Mouse (Mus musculus) limb, embryonic 15.5 days (tissue): Measurements from ENCODE around the gene Tomm40. TPM values are rescaled to one million over a fixed set of nuclear protein-coding genes. Genes with fewer than 3 reads are reported as not detected.

ENCODE experiments used
- ATAC-seq: fragments of 200-750 bp; cut with Nextera tagmentation; 2 replicates; pipeline ENCODE4 v1.8.0; 2017; ENCODE audit warnings: low read depth, moderate TSS enrichment; ENCODE audit not compliant: insufficient number of reproducible peaks, low FRiP score, low TSS enrichment
- H3K27ac ChIP-seq: fragments of 300-500 bp; sonication (generic); 2 replicates; pipeline ENCODE4 v1.5.1; 2015; ENCODE audit warnings: moderate library complexity, mild to moderate bottlenecking, inconsistent platforms
- H3K27me3 ChIP-seq: fragments of 300-500 bp; sonication (generic); 2 replicates; pipeline ENCODE4 v1.6.1; 2015; ENCODE audit warnings: inconsistent platforms
- H3K36me3 ChIP-seq: fragments of 300-500 bp; sonication (generic); 2 replicates; pipeline ENCODE4 v1.6.1; 2015; ENCODE audit warnings: inconsistent platforms
- H3K4me1 ChIP-seq: fragments of 300-500 bp; sonication (generic); 2 replicates; pipeline ENCODE4 v1.6.1; 2015; ENCODE audit warnings: inconsistent platforms
- H3K4me2 ChIP-seq: fragments of 300-500 bp; sonication (generic); 2 replicates; pipeline ENCODE4 v1.6.1; 2015; ENCODE audit warnings: mild to moderate bottlenecking, inconsistent platforms
- H3K4me3 ChIP-seq: fragments of 300-500 bp; sonication (generic); 2 replicates; pipeline ENCODE4 v1.5.1; 2015; ENCODE audit warnings: mild to moderate bottlenecking, inconsistent platforms
- H3K9ac ChIP-seq: fragments of 300-500 bp; sonication (generic); 2 replicates; pipeline ENCODE4 v1.6.1; 2015; ENCODE audit warnings: inconsistent platforms
- H3K9me3 ChIP-seq: fragments of 300-500 bp; sonication (generic); 2 replicates; pipeline ENCODE4 v1.6.1; 2016; ENCODE audit warnings: inconsistent platforms
- WGBS: fragments of 180-500 bp; shearing (Covaris S2); methylation state at CpG from one replicate; pipeline ENCODE4 v1.1.7; 2015; 5-methylcytosine and 5-hydroxymethylcytosine counted together
- polyA plus RNA-seq: library from polyadenylated mRNA; unstranded; fragments of >200 nt; fragmentation: Nextera tagmentation; extraction: Ambion mirVana; gene quantifications from 2 replicates; pipeline ENCODE4 v1.2.1, GENCODE M21; 2015

Gene Tomm40
- polyA plus RNA-seq, 1 experiment from 2014 or later = 129 TPM

DNA sequence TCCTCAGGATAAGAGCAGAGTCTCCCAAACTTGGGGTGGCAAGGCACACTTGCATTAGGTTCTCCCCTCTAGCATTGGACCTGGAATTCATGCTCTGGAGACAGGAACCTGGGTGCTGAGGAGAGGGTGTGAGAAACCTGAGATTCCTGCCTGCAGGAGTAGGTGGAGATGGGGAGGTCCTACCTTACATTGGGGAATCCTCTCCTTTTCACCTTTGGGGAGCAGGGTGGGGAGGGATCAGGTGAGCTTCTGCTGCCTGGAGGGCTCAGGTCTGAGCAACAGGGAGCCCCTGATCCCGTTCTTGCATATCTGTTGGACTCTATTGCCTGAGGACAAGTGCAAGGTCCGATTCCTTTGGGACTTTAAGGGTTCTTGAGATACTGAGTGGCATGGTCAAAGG, 1.6 kb upstream of the Tomm40 start:
- Histone ChIP-seq H3K4me3 (no peak overlapping the region; the same call in 1 of the 2 replicates), H3K9me3 (peaks cover 14% of the 10 kb centered on the region; the same call in 1 of the 2 replicates), H3K36me3 (peaks cover 58% of the 10 kb centered on the region), H3K4me1 (peaks cover 24% of the 10 kb centered on the region), H3K4me2 (peak overlapping the region; percentile 68), H3K27ac (peak overlapping the region; percentile 85; the same call in 1 of the 2 replicates), H3K9ac (no peak overlapping the region), H3K27me3 (no peaks in the 10 kb centered on the region)
- ATAC-seq = no peak
- 74% methylated on average over 2 of the region's 2 CpGs for WGBS

DNA sequence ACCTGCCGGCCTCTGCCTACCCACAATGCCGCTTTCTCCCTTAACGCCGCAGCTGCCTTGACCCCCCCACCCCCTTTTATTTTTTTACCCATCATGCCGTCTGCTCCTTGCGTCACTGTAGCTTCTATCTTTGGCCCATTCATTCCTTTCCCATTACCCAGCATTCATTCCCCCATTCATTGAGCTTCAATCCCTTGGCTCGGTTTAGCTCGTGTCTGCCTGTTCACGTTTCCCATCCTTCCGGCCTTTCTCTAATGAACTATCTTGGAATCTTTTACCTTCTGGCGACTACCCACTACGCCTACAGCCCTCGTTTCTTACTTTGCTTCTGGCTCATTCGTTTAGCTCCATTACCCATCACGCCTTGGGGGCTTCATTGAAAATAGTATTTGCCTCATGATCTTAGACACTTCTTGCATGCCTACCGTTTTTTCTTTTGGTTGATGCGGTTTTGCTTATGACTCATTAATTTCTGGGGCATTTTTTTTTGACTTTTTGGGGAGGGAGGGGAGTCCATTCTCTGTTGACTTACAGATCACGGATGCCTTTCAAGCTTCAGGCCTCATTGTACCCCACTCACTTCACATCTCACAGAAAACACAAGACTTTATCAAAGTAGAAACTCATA, 931 bp upstream of the Tomm40 start:
- 5% methylated on average over 18 of the region's 18 CpGs for WGBS

DNA sequence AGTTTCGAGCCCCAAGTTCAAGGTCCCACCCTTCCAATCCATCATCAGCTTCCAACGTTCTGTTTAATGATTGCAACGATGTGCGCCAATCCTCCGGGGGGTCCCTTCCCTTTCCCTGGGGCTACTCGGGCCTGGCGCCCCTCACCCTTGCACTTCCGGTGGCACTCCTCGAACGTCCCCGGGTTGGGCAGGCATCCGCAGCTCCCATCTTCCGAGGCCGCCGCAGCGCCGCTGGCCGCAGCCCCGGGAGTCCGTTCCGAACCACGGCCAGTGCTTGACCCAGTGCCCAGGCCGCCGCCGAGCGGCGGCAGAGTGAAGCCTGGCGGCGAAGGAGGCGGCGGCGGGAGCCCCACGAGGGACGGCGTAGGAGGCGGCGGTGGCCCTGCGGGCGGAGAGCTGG, 402 bp downstream of the Tomm40 start:
- H3K9ac ChIP-seq = peak overlapping the region; percentile 95
- H3K36me3 ChIP-seq = peaks cover 54% of the 10 kb centered on the region
- under 1% methylated on average over 39 of the region's 39 CpGs for WGBS
- H3K4me3 ChIP-seq = peak overlapping the region; percentile 100
- no peaks in the 10 kb centered on the region for H3K9me3 ChIP-seq
- H3K4me2 ChIP-seq = peak overlapping the region; percentile 87
- no peaks in the 10 kb centered on the region for H3K27me3 ChIP-seq
- peaks cover 24% of the 10 kb centered on the region for H3K4me1 ChIP-seq
- no peak for ATAC-seq
- peak overlapping the region; percentile 62 for H3K27ac ChIP-seq

More for the DNA sequence above, 931 bp upstream of the Tomm40 start:
- H3K4me3 ChIP-seq = peak overlapping the region; percentile 100
- H3K4me2 ChIP-seq = peak overlapping the region; percentile 68
- no peaks in the 10 kb centered on the region for H3K27me3 ChIP-seq
- peak overlapping the region; percentile 85 for H3K27ac ChIP-seq
- H3K9me3 ChIP-seq = peaks cover 8% of the 10 kb centered on the region; the same call in 1 of the 2 replicates
- no peak for ATAC-seq
- H3K36me3 ChIP-seq = peaks cover 58% of the 10 kb centered on the region
- H3K4me1 ChIP-seq = peaks cover 24% of the 10 kb centered on the region
- H3K9ac ChIP-seq = peak overlapping the region; percentile 28; the same call in 1 of the 2 replicates

DNA sequence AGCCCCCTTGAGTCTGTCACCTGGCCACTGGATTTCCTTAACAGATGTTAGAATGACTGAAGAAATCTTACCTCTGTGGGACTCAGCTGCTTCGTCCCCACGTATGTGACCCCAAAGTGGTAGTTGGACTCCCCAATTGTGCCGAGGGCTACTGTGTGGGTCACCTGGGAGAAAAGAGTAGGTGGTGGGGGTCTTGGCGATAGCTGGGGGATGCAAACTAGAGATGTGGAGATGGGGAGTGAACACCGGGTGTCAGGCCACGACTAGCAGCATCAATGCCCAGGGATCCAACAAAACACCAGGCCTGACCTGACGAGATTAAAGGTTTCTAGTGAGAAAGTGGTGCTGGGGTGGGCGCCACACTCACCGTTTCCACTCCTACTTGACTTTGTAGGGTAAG, 1.6 kb downstream of the Tomm40 start:
- no peaks in the 10 kb centered on the region for H3K9me3 ChIP-seq
- ATAC-seq = no peak
- no peak overlapping the region for H3K4me2 ChIP-seq
- no peak overlapping the region for H3K27ac ChIP-seq
- whole genome bisulfite sequencing = 87% methylated on average over 9 of the region's 9 CpGs
- no peak overlapping the region for H3K4me3 ChIP-seq
- H3K36me3 ChIP-seq = peaks cover 55% of the 10 kb centered on the region
- no peaks in the 10 kb centered on the region for H3K27me3 ChIP-seq
- peaks cover 24% of the 10 kb centered on the region for H3K4me1 ChIP-seq
- H3K9ac ChIP-seq = no peak overlapping the region

DNA sequence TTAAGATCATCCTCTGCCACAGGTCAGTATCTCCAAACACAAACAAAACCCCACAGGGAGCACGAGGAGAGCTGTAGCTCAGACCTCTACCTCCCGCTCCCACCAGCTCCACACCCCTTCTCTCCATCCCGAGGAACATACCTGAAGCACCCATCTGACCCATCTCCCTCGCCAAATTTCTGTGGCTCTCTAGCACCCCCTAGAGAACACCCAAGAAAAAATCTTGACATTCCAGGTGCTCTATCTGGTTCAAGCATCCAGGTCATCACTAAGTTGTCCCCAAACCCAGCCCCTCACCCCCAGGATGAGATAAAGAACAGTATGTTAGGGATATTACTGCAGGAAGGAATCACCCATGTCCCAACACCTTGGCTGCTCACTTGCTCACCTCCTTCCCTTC, 2.0 kb downstream of the Tomm40 start:
- 42% methylated on average over 4 of the region's 4 CpGs for WGBS
- Histone ChIP-seq H3K9ac (no peak overlapping the region), H3K27me3 (no peaks in the 10 kb centered on the region), H3K27ac (no peak overlapping the region), H3K4me1 (peaks cover 24% of the 10 kb centered on the region), H3K4me2 (no peak overlapping the region), H3K4me3 (no peak overlapping the region), H3K36me3 (peaks cover 57% of the 10 kb centered on the region), H3K9me3 (no peaks in the 10 kb centered on the region)
- no peak for ATAC-seq

DNA sequence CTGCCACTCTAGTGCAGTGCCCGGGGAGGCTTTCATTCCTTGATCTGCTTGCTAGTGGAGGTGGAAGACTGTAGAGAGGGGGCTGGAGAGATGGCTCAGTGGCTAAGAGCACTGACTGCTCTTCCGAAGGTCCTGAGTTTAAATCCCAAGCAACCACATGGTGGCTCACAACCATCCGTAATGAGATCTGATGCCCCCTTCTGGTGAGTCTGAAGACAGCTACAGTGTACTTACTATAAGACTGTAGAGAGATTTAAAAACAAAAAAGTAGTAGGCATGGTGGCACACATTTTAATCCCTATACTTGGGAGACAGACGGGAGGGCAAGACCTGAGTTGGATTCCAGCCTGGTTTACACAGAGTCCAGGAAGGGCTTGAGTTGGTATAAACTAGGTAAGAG, 2.8 kb downstream of the Tomm40 start:
- no peaks in the 10 kb centered on the region for H3K9me3 ChIP-seq
- no peak overlapping the region for H3K4me2 ChIP-seq
- H3K36me3 ChIP-seq = peaks cover 61% of the 10 kb centered on the region
- WGBS = 74% methylated on average over 4 of the region's 4 CpGs
- H3K27me3 ChIP-seq = no peaks in the 10 kb centered on the region
- peaks cover 24% of the 10 kb centered on the region for H3K4me1 ChIP-seq
- no peak overlapping the region for H3K27ac ChIP-seq
- H3K4me3 ChIP-seq = no peak overlapping the region
- no peak for ATAC-seq
- H3K9ac ChIP-seq = no peak overlapping the region

DNA sequence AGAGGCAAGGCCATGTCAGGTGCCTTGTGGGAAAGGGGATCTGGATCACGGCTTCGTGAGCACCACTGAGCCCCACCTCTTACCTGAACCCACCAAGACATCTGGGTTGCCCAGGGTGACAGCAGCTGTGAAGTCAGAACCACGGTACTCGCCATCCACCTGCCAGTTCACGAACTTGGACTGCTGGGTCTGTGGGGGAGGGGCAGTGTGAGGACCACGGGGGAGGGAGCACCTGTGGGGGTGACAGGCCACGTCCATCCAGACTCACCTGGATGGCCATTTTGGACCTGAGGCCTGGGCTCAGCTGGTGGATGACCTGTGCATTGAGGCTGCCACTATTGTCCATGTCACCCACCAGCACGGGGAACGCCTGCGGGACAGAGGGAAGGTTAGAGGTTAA, 4.6 kb downstream of the Tomm40 start:
- peaks cover 16% of the 10 kb centered on the region for H3K4me1 ChIP-seq
- H3K27ac ChIP-seq = no peak overlapping the region
- H3K9ac ChIP-seq = no peak overlapping the region
- no peaks in the 10 kb centered on the region for H3K27me3 ChIP-seq
- ATAC-seq = no peak
- no peaks in the 10 kb centered on the region for H3K9me3 ChIP-seq
- H3K4me3 ChIP-seq = no peak overlapping the region
- 89% methylated on average over 10 of the region's 10 CpGs for WGBS
- peaks cover 65% of the 10 kb centered on the region for H3K36me3 ChIP-seq
- no peak overlapping the region for H3K4me2 ChIP-seq

DNA sequence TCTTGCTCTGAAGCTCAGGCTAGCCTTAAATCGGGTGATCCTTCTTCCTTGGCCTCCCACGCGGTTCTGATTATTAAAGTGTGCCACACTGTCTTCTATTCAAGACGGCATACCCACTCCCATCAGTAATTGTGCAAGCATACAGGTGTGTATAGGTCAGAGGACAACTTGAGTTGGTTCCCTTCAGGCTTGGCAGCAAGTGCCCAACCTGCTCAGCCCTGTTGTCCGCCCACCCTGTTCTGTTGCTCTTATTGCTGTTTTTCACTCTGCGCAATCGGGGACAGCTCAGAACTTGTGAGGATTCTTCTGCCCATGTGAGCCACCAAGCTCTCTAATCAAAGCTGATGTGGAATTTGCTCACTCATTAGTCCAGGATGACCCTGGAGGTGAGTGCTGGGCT, 10.0 kb downstream of the Tomm40 start:
- H3K27me3 ChIP-seq = no peaks in the 10 kb centered on the region
- no peaks in the 10 kb centered on the region for H3K9me3 ChIP-seq
- H3K27ac ChIP-seq = no peak overlapping the region
- WGBS = 92% methylated on average over 7 of the region's 7 CpGs
- peaks cover 12% of the 10 kb centered on the region for H3K4me1 ChIP-seq
- H3K4me2 ChIP-seq = no peak overlapping the region
- H3K4me3 ChIP-seq = no peak overlapping the region
- no peak for ATAC-seq
- no peak overlapping the region for H3K9ac ChIP-seq
- peaks cover 67% of the 10 kb centered on the region for H3K36me3 ChIP-seq

DNA sequence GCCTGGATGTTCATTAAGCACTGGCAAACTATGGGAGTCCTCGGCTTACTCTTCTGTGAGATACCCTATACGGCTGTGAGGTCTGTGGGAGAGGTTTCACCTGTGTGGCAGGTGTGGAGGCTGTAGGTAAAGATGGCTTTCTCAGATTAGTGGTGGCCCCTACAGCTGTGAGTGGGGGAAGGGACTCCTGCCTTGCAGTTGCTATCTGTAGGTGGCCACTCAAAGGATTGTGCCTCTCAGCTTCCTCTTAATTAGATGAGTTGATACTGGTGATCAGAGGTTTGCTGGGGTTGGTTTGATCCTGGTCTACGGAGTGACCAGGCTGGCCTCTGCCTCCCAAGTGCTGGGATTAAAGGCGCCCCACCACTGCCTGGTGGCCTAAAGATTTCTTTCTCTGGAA, 10.8 kb downstream of the Tomm40 start:
- Histone ChIP-seq H3K36me3 (peaks cover 61% of the 10 kb centered on the region), H3K4me2 (no peak overlapping the region), H3K9me3 (no peaks in the 10 kb centered on the region), H3K27ac (no peak overlapping the region), H3K4me1 (peaks cover 15% of the 10 kb centered on the region), H3K4me3 (no peak overlapping the region), H3K27me3 (no peaks in the 10 kb centered on the region), H3K9ac (no peak overlapping the region)
- 91% methylated on average over 4 of the region's 4 CpGs for WGBS
- no peak for ATAC-seq

DNA sequence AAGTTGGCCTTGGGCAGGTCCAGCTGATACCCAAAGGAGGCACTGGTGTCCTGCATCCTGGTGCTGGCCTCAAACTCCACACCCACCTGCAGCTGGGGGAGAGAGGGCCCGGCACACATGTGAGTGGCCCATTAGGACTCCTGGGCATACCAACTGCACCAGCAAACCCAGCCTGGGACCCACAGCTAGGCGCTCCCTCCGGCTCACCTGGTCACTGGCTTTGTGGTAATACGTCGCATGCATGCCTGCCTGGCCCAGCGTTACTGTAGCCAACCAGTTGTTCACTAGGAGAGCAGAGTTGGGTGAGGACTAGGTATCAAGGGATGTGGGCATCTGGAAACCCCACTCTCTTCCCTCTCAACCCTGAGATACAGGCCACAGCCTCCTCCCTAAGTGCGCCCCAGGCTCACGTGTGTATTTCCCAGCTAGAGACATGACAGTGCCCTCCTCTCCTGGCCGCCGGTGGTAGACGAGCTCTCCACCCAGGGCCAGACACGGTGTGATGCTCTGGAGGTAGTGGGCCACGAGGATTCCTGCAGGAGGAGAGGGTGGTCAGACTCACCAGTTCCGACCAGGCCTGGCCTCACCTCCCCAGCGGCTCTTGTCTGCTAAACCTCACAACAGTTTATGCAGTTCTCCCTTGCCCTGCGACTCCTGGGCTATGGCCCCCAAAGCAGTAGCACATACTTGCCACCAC, 12.2 kb downstream of the Tomm40 start:
- H3K4me3 ChIP-seq = no peak overlapping the region
- H3K27ac ChIP-seq = no peak overlapping the region
- peaks cover 30% of the 10 kb centered on the region for H3K4me1 ChIP-seq
- no peak overlapping the region for H3K4me2 ChIP-seq
- no peaks in the 10 kb centered on the region for H3K9me3 ChIP-seq
- H3K36me3 ChIP-seq = peaks cover 50% of the 10 kb centered on the region
- no peak for ATAC-seq
- no peak overlapping the region for H3K9ac ChIP-seq
- 89% methylated on average over 16 of the region's 16 CpGs for WGBS
- no peaks in the 10 kb centered on the region for H3K27me3 ChIP-seq

DNA sequence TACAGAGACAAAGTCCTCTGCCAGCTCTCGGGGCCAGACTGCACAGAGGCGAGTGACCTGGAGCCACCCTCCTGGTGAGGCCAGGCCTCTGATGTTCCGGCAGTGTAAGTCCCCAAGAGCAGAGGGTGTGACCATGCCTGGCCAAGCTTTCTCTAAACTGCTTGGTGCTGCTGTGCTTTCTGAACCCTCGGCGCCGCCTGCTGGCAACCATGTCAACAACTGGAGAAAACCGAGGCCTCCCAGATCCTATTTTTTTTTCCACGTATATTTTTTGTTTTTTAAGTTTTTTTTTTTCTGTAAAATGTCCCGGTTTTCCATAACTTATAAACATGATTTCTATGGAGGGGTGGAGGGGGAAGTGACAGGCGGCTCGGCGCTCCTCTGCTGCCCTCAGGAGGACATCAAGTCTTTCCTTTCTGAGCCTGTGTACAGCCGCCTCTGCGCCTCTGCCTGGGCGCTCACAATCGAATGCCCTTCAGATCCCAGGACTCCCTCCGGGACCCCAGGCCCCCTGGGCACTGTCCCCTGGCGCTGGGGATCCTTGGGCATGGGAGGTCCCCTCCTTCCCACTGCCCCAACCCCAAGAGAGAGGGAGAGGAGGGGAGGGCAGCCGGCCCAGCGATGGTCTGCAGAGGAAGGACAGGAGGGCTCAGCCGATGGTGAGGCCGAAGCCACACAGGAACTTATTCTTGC, 14.0 kb downstream of the Tomm40 start:
- H3K27me3 ChIP-seq = no peaks in the 10 kb centered on the region
- 35% methylated on average over 22 of the region's 22 CpGs for WGBS
- H3K9ac ChIP-seq = no peak overlapping the region
- H3K27ac ChIP-seq = peak overlapping the region; percentile 73
- ATAC-seq = 0 out of 2 replicates have a peak, but pooled peaks have one; percentile 31
- no peak overlapping the region for H3K4me2 ChIP-seq
- peaks cover 42% of the 10 kb centered on the region for H3K36me3 ChIP-seq
- no peak overlapping the region for H3K4me3 ChIP-seq
- no peaks in the 10 kb centered on the region; the same call in 1 of the 2 replicates for H3K9me3 ChIP-seq
- H3K4me1 ChIP-seq = peaks cover 32% of the 10 kb centered on the region
